ENCODE assay signal across 13 mouse cellular contexts in genomic region chr7:68012123-68012474, GRCm38 (mm10). TPM values are rescaled to one million over a fixed set of nuclear protein-coding genes. Genes with fewer than 3 reads are reported as not detected.
DNase-seq lines count a peak whose midpoint lies in the region; ATAC-seq lines count a peak whose summit lies in the region.
"Had no signal": no experiment of that assay in that cellular context is flagged by ENCODE, and none has a peak within 500 bp of the region (broad histone marks: within the 10 kb centered on the region; RNA-seq: fewer than 3 reads in every experiment).

No protein-coding gene starts in this region.

- peak overlapping the region; percentile 91 for H3K27ac ChIP-seq in heart, embryonic 13.5 days (replicated peaks)
- H3K27ac ChIP-seq: limb, embryonic 13.5 days; neural tube, embryonic 12.5 days had no signal

- no peak overlapping the region for H3K4me3 ChIP-seq in heart, embryonic 13.5 days
- H3K4me3 ChIP-seq: limb, embryonic 13.5 days; neural tube, embryonic 12.5 days had no signal

- peak overlapping the region; percentile 48 for H3K9ac ChIP-seq in heart, embryonic 13.5 days
- H3K9ac ChIP-seq: limb, embryonic 13.5 days; neural tube, embryonic 12.5 days had no signal

- peaks cover 85% of the 10 kb centered on the region for H3K4me1 ChIP-seq in heart, embryonic 13.5 days

- H3K9me3 ChIP-seq in heart, embryonic 13.5 days = peaks cover 6% of the 10 kb centered on the region; the same call in 1 of the 2 replicates
- H3K9me3 ChIP-seq: neural tube, embryonic 12.5 days had no signal

- DNase-seq in heart, postnatal 14 days = no peak
- peak; percentile 28 for DNase-seq in layer of hippocampus, adult 11-12 months (ENCODE audit: low spot score)
- DNase-seq in layer of hippocampus, postnatal 25 days (ENCODE audit: extremely low spot score in 1 of 2, low spot score in 1 of 2) = no peak
- DNase-seq in right cerebral cortex, adult 2 months (ENCODE audit: low spot score in 2 of 2) = peak; percentile 23 to 32
- no peak for DNase-seq in right cerebral cortex, postnatal 14 days
- DNase-seq in thymus, postnatal 25 days = no peak
- DNase-seq: cerebellum, adult 18-20 months; embryo, embryonic 11 days; retina, postnatal 1 day had no signal

- 27% methylated on average over 6 of the region's 6 CpGs for WGBS in heart, embryonic 13.5 days

- ATAC-seq in heart, embryonic 13.5 days (ENCODE audit: extremely low read depth, insufficient number of reproducible peaks, low FRiP score, low TSS enrichment) = no peak
- ATAC-seq: midbrain, embryonic 16.5 days had no signal

- intact Hi-C loops in heart, postnatal 14 days (cut with DNase I) = no loop called here

- H3K27me3 ChIP-seq in heart, embryonic 13.5 days (replicated peaks) = no peaks in the 10 kb centered on the region
- H3K27me3 ChIP-seq: limb, embryonic 13.5 days; neural tube, embryonic 12.5 days had no signal

- peaks cover 37% of the 10 kb centered on the region for H3K36me3 ChIP-seq in heart, embryonic 13.5 days

- H3K4me2 ChIP-seq in heart, embryonic 13.5 days = peak overlapping the region; percentile 32; the same call in 1 of the 2 replicates
- H3K4me2 ChIP-seq: limb, embryonic 13.5 days; neural tube, embryonic 12.5 days had no signal

RNA-seq across cellular contexts. Expression of gene Igf1r, which starts 59.5 kb away (rescaled TPM):
- 15.0 and 15.2 TPM in 2 replicates for polyA plus RNA-seq in heart, embryonic 13.5 days (2015; fragmentation: Nextera tagmentation; extraction: Ambion mirVana)
- 10 to 100 TPM; 17.9 to 21.3 TPM for total RNA-seq in heart, postnatal 14 days (2021)
- 10 to 100 TPM; 32.5 to 38.4 TPM for total RNA-seq in layer of hippocampus, postnatal 25 days (2021)

Comparison
In these comparisons a context has a peak if more than half of its experiments do, and no peak if none do; other contexts are left out.
1. DNase-seq: peak in layer of hippocampus, adult 11-12 months (single experiment) and right cerebral cortex, adult 2 months (2 of 2); none in heart, postnatal 14 days (0 of 2), layer of hippocampus, postnatal 25 days (0 of 2), right cerebral cortex, postnatal 14 days (single experiment) and thymus, postnatal 25 days (single experiment).